Mouse (Mus musculus): ENCODE data around the gene Bzw1.
"Not testable (repeated sequence)": the region's sequence is repeated elsewhere in the genome, so short reads cannot be mapped to it uniquely, and the experiment has no call there.

Gene Bzw1

GRCm38 (mm10) chr1:58392652-58393283, at the start of gene Bzw1:
Bzw1 (plus strand) TSS chr1:58392898.
- peak; percentile 86 for DNase-seq (ENCODE audit: low read depth, low spot score)

- no peak for DNase-seq (ENCODE audit: low read depth, low spot score)
These were observed 48.8 kb upstream of the Bzw1 start for GRCm38 (mm10) chr1:58343861-58344260.

- no peak for DNase-seq (ENCODE audit: low read depth, low spot score)
These were observed 48.1 kb upstream of the Bzw1 start for GRCm38 (mm10) chr1:58344570-58344969.

- DNase-seq (ENCODE audit: low read depth, low spot score): no peak
These were observed 46.5 kb upstream of the Bzw1 start for GRCm38 (mm10) chr1:58346159-58346558.

GRCm38 (mm10) chr1:58348712-58349111, 44.0 kb upstream of the Bzw1 start:
- DNase-seq (ENCODE audit: low read depth, low spot score): no peak

- no peak for DNase-seq (ENCODE audit: low read depth, low spot score)
These were observed 39.3 kb upstream of the Bzw1 start for GRCm38 (mm10) chr1:58353238-58353893.

GRCm38 (mm10) chr1:58358958-58359901, 33.5 kb upstream of the Bzw1 start:
- DNase-seq (ENCODE audit: low read depth, low spot score): no peak

GRCm38 (mm10) chr1:58362296-58362695, 30.4 kb upstream of the Bzw1 start:
- DNase-seq (ENCODE audit: low read depth, low spot score): no peak

GRCm38 (mm10) chr1:58364551-58364950, 28.1 kb upstream of the Bzw1 start:
- DNase-seq (ENCODE audit: low read depth, low spot score): no peak

- DNase-seq (ENCODE audit: low read depth, low spot score): no peak
These were observed 26.9 kb upstream of the Bzw1 start for GRCm38 (mm10) chr1:58365829-58366228.

- no peak for DNase-seq (ENCODE audit: low read depth, low spot score)
These were observed 25.8 kb upstream of the Bzw1 start for GRCm38 (mm10) chr1:58366737-58367471.

GRCm38 (mm10) chr1:58369716-58370115, 23.0 kb upstream of the Bzw1 start:
- DNase-seq (ENCODE audit: low read depth, low spot score): no peak

GRCm38 (mm10) chr1:58374266-58374665, 18.4 kb upstream of the Bzw1 start:
- not testable (repeated sequence) for DNase-seq (ENCODE audit: low read depth, low spot score)

GRCm38 (mm10) chr1:58375574-58376147, 17.0 kb upstream of the Bzw1 start:
- no peak for DNase-seq (ENCODE audit: low read depth, low spot score)

GRCm38 (mm10) chr1:58382586-58383281, 10.0 kb upstream of the Bzw1 start:
- no peak for DNase-seq (ENCODE audit: low read depth, low spot score)

GRCm38 (mm10) chr1:58391421-58392267, 1.1 kb upstream of the Bzw1 start:
- DNase-seq (ENCODE audit: low read depth, low spot score): no peak

- no peak for DNase-seq (ENCODE audit: low read depth, low spot score)
These were observed 438 bp upstream of the Bzw1 start for GRCm38 (mm10) chr1:58392268-58392651.

GRCm38 (mm10) chr1:58393284-58394195, 842 bp downstream of the Bzw1 start:
- DNase-seq (ENCODE audit: low read depth, low spot score): peak; percentile 29

- no peak for DNase-seq (ENCODE audit: low read depth, low spot score)
These were observed 2.6 kb downstream of the Bzw1 start for GRCm38 (mm10) chr1:58395341-58395740.
